Mouse (Mus musculus) embryonic fibroblast, embryonic 13.5 days (primary cell): ENCODE data around the gene Tbxas1.

Source experiments
- CTCF ChIP-seq: IDR thresholded peaks from 2 replicates; pipeline ENCODE4 v1.5.1; 2011; ENCODE audit warnings: mild to moderate bottlenecking, control low read depth, low read length, moderate library complexity, borderline replicate concordance; ENCODE audit not compliant: insufficient read depth
- POLR2A ChIP-seq: IDR thresholded peaks from 2 replicates; pipeline ENCODE4 v1.6.1; 2011; ENCODE audit warnings: low read depth, mild to moderate bottlenecking, control low read depth, low read length, moderate library complexity

DNA sequence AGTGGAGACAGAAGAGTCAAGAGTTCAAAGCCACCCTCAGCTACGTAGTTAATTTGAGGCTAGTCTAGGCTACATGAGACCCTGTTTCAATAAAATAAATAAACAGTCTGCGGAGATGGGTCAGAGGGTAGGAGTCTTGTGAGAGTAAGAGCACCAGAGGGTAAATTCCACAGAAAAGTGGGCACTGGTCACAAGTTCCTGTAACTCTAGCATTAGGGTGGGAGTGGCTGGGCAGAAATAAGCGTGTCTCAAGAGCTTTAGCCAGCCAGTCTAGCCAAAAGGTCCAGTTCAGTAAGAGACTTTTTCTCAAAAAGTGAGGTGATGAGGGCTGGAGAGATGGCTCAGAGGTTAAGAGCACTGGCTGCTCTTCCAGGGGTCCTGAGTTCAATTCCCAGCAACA, 18.4 kb downstream of the Tbxas1 start:
- TF ChIP-seq CTCF (no peak), POLR2A (no peak)
